Mouse (Mus musculus) adrenal gland, postnatal 25 days (tissue): ENCODE results near the gene Ikzf1. TPM values are rescaled to one million over a fixed set of nuclear protein-coding genes. Genes with fewer than 3 reads are reported as not detected.
A peak's percentile ranks its signal among the peaks of the same experiment; 100 is the strongest.

Experiments
- DNase-seq: peaks from one replicate; pipeline ENCODE4 v3.0.0; 2021; ENCODE audit warnings: mixed read lengths
- total RNA-seq: library from RNA; stranded (reverse); gene quantifications from 2 replicates; pipeline ENCODE4 v1.2.3, GENCODE M21; 2021

Gene Ikzf1
- total RNA-seq, 1 experiment from 2014 or later = 0.97 TPM

DNA sequence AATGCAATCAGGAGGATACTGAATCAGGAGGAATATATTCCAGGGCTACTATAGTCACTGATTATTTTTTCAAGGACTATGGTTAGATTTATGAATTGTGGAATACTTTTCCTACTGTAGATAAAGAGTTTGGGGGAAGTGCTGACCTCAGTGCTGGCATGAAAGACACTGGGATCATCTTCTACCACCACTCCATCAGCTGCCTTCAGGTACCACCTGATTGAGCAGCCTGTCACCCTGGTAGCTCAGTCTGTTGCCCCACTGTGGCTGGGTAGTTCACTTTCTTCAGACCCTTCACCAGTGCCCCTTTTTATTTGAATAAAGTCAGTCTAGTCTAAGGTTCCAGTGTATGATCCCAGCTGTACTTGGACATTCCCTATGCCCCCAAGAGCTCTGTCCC, 81.9 kb downstream of the Ikzf1 start:
- DNase-seq = no peak

DNA sequence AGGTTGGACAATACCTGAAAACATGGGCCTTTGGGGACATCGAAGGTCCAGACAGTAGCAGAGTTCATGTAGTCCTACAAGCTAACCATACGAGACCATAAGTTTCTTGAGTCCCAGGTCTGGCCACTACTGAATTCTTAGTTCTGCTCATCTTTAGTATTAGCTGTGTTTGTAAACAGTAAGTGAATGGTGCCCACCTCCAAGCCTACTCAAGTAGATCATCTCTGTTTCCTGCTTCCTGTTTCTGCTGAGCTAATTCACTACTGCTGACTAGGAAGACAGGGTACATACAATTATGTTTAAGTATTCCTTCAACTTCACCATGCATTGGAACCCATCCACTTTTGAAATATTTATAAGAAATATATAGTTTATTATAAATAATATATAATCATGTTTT, 83.3 kb downstream of the Ikzf1 start:
- DNase-seq = no peak

GRCm38 (mm10) chr11:11769281-11769680, 84.5 kb downstream of the Ikzf1 start:
- DNase-seq = no peak

DNA sequence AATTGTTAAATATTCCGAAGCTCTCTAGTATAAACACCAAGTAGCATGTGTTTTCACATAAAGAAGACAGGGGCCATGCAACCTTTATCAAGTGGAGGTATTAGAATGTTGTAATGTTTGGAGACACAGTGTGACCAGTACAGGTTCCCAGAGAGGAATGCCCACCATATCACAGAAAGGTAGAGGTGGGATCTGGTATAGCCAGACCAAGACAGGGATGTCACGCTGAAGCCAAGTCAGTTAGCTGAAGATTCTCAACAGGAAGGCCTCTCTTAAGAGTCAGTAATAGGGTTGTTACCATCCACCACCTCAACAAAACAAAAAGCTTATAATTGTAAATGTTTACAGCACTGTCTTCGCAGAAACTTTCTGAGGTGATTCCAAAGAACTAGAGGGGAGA, 85.9 kb downstream of the Ikzf1 start:
- no peak for DNase-seq

DNA sequence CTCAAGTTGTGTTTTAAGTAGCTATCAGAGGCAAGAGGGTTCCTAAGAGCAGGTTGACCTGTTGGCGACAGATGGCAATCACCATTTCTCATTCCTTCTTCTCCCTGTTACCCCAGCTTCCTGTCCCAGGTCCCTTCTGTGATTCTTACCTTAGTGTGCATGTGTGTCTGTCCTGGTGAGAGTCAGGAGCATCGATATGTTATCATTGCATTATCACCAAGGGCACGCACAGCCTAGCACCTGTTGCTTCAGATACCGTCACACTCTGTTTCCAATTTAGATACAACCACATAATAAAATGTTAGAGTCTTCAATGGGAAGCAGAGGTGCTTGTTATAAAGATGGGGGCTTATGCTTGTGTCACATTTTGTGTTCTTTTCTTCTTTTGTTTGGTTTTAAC, 87.4 kb downstream of the Ikzf1 start:
- no peak for DNase-seq

DNA sequence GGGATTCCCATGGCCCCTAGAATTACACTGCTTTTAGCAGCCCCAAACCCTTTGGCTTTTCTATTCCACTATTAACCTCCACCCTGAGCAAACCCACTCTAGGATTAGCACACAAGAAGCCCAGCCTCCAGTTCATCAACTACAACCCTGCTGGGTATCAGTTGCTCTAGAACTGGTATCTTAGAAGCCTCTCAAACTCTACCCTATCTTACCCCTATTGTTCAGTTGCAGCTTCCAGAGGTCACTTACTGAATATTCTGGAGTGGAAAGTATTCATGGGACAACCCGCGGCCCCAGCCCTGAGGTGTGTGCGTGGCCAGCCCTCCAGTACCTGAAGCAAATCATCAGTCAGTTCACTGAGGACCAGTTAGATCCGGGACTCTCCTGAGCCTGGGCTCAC, 89.6 kb downstream of the Ikzf1 start:
- DNase-seq = no peak

DNA sequence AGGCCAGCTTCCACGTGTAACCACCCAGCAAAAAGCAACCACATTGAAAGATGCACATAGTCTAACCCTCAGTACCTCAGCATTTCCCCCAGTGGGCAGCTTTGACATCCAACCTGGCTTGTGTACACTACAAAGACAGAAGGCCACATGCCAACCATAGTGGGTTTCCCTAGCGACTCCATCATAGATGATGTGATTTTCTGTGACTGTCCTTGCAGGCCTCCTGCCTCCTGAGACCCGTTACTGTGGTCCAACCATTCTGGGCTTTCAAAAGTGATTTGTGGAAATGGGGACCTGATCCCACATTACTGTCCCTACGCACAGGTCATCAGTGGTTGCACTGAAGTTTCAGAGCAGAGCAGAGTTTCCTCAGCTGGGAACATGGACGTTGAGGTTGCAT, 90.1 kb downstream of the Ikzf1 start:
- DNase-seq = no peak

DNA sequence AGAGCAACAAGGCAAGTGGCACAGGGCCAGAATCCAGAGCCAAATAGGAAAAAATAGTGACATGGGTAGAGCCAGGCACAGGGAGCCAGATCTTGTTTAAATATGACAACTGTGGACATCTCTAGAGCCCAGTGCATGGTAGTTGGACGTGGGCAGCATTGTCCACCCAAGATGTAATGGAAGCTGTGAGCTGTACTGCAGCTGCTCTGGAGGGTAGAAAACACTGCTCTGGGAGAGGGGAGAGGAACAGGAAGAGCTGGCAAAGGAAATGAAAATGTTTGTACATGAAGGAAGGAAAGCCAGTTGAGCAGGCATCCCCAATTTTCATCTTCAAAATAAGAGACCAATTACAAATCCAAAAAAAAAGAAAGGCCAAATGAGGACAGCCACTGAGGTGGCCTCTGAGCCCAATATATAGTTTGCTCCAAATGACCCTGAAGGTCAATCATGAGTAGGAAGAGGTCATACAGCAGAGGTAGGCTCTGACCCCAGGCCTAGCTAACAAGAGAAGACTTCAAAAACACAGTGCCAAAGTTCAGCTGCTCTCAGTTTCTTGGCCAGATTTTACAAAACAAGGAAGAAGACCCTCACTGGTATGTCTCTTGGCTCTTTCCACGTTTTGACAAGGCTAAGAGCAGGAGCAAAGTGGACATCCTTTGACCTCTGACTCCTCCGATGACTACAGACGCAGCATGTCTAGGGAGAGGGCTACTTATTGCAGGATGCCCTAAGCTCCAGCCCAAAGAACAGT, 91.4 kb downstream of the Ikzf1 start:
- no peak for DNase-seq

DNA sequence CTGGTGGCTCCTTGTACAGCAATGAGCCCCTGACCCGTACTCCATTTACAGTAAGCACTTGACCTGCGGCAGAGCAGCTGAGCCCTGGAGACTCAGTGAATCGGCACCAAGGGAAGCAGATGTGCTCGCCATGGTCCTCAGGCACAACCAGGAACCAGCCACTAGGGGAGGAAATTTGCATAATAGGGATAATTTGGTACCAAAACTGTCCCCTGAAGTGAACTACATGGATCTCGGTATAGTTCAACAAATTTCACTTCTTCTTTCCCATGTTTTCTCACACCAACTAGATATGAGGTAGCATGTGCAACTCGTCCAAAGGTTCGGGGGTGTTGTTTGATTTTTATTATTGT, 92.0 kb downstream of the Ikzf1 start:
- DNase-seq = no peak

DNA sequence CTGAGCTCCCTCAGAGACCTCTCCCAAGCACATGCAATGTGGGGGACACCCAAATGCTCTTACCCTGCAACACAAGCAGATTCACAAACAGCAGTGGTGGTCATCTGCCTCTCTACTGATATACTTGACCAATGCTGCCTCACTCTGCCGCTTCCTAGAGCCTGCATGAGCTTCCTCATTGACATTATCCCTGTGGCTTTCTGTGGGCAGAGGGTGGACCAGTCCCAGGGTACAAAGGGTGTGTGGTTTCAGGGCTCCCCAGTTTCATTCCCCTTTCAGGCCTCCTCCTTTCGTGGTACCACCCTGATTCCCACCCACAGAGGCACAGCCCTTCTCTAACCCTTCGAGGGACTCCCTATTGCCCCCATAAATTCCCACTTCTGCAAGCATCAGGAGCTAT, 92.4 kb downstream of the Ikzf1 start:
- no peak for DNase-seq

GRCm38 (mm10) chr11:11777796-11778195, 93.0 kb downstream of the Ikzf1 start:
- DNase-seq = no peak

DNA sequence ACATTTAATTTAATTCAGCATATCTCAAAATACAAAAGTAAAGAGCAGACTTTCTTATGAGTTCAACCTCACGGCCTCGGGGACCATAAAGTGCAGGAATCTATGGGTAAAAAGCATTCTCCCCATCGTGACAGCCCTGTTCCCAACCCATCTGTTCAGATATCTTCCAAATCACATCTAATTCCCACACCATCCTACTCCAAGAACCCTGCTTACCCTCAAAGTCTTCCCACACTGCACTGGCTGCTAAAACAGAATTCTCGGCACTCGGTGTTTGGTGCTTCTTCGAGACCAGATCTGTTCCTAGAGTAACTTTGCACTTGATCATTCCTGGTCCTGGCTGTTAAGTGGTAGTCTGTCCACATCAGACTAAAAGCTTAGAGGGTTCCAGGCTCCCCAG, 93.5 kb downstream of the Ikzf1 start:
- no peak for DNase-seq

GRCm38 (mm10) chr11:11781728-11782127, 96.9 kb downstream of the Ikzf1 start:
- no peak for DNase-seq

GRCm38 (mm10) chr11:11785457-11785856, 100.7 kb downstream of the Ikzf1 start:
- DNase-seq = no peak

DNA sequence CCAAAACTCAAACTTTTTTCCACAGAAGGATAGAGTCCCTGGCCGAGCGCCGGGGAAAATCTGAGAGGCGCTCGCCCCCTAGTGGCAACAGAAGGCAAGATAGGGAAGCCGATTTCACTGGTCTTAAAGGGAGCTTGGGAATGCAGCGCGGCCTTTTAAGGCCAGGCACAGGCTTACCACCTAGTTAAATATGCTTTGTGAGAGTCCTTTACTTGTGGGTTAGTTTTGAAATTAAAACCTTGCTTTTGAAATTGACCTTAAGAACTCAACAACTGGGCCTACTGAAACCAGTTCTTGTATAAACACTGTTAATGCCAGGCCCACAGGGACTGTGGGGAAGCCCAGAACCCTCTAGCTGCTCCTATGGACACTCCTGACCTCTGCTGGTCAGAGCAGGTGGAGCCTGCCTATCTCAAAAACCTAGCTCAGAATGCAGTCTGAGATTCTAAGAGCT, 103.7 kb downstream of the Ikzf1 start:
- DNase-seq = peak; percentile 75

- no peak for DNase-seq
Measured at GRCm38 (mm10) chr11:11794626-11795025, 109.8 kb downstream of the Ikzf1 start.

GRCm38 (mm10) chr11:11798690-11799089, 113.9 kb downstream of the Ikzf1 start:
- no peak for DNase-seq

GRCm38 (mm10) chr11:11800304-11800703, 115.5 kb downstream of the Ikzf1 start:
- no peak for DNase-seq

- DNase-seq = no peak
Measured at GRCm38 (mm10) chr11:11801067-11801466, 116.3 kb downstream of the Ikzf1 start.

DNA sequence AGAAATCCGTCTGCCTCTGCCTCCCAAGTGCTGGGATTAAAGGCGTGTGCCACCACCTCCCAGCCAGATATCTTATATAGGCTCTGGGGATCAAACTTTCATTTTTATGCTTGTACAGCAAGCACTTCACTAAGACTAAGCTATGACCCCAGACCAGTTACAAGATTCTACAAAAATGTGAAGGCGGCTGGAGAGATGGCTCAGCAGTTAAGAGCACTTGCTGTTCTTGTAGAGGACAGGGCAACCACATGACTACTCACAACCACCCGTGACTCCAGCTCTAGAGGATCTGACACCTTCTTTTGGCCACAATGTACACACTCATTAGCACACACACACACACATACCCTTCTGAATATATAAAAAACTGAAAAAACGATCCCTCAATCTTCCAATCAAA, 119.6 kb downstream of the Ikzf1 start:
- DNase-seq = no peak

GRCm38 (mm10) chr11:11805951-11806350, 121.1 kb downstream of the Ikzf1 start:
- DNase-seq = no peak

GRCm38 (mm10) chr11:11808035-11808819, 123.4 kb downstream of the Ikzf1 start:
- DNase-seq = no peak

- DNase-seq = peak; percentile 97
Measured at GRCm38 (mm10) chr11:11808820-11809403, 124.1 kb downstream of the Ikzf1 start, which contains the start of gene Fignl1. Gene Fignl1, minus strand, starts transcription at chr11:11808962.
